Mouse (Mus musculus) gastrocnemius, postnatal 14 days (tissue): Measurements from ENCODE around the gene Slfn4. TPM values are rescaled to one million over a fixed set of nuclear protein-coding genes. Genes with fewer than 3 reads are reported as not detected.

ENCODE experiments used
- DNase-seq: peaks from one replicate; pipeline ENCODE4 v3.0.0; 2021; ENCODE audit warnings: mixed read lengths
- intact Hi-C: fragments of 180-260 bp; cut with DNase I; formaldehyde crosslinking; loops from one replicate; pipeline ENCODE4 v1.15.1; 2025; ENCODE audit warnings: low total_unique reads
- total RNA-seq, 2 experiments: library from RNA; stranded (reverse); gene quantifications; 2 replicates each; pipeline ENCODE4 v1.2.3; 2021

Slfn4 gene
- total RNA-seq, 2 experiments from 2014 or later = 0.11 TPM; not detected in 1

- DNase-seq = no peak
- intact Hi-C loops = no loop called here
These were observed 64.8 kb downstream of the Slfn4 start for GRCm38 (mm10) chr11:83239811-83240210.

Other genes starting within 250 kb of the Slfn4 start
- gene Slfn5, start 223.8 kb upstream of the Slfn4 start, total RNA-seq = 10 to 100 TPM; 31.0 to 32.7 TPM
- gene Slfn9, start 183.4 kb upstream of the Slfn4 start, total RNA-seq = 1 to 10 TPM in 1 of 2 experiments, under 1 TPM in 1; 0.89 to 1.9 TPM
- gene Slfn8, start 154.4 kb upstream of the Slfn4 start, total RNA-seq = under 1 TPM; 0.18 to 0.27 TPM
- gene Slfn2, start 110.1 kb upstream of the Slfn4 start, total RNA-seq = 1 to 10 TPM in 1 of 2 experiments, under 1 TPM in 1; 0.84 to 1.1 TPM
- not detected for gene Slfn1, start 58.3 kb upstream of the Slfn4 start, total RNA-seq
- under 1 TPM; 0.66 to 0.96 TPM for gene Slfn3, start 16.1 kb downstream of the Slfn4 start, total RNA-seq
- not detected for gene Slfn14, start 111.5 kb downstream of the Slfn4 start, total RNA-seq
- gene Ap2b1, start 123.8 kb downstream of the Slfn4 start, total RNA-seq = 10 to 100 TPM; 34.3 to 35.7 TPM
- gene Pex12, start 127.4 kb downstream of the Slfn4 start, total RNA-seq = 10 to 100 TPM; 11.1 to 13.8 TPM
- gene Rasl10b, start 234.0 kb downstream of the Slfn4 start, total RNA-seq = under 1 TPM; 0.31 to 0.45 TPM